Mouse (Mus musculus): ENCODE measurements at regions not wholly inside any gene's neighbourhood (a gene's known extent, or its start where the extent isn't known, plus 50 kb on each side); places are given as distances from the start of the nearest gene placed in this dataset.

DNA sequence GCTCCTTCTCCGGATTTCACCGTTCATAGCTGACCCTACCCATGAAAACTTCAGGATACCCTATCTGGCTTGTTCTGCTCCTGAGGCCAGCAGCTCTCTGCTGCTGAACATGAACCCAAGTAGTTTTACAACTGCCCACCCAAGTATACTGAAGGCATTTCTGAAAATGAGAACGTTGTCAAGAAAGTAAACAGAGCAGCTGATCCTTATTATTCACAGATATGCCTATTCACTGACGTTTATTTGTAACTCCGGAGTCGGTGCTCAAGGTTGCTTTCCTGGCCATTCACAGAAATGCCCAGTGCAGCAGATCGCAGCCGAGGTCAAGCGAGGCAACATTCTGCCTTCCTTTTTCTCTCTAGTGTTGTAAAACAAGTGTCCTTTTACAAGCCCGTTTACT is 128.4 kb upstream of the N6amt1 start:
- TF ChIP-seq RCOR1 (conservative IDR thresholded peaks at IDR 0.05; ENCODE audit: low read depth, low read length), result no peak
- no peak for TF ChIP-seq ZMIZ1 (IDR thresholded peaks at IDR 0.05; ENCODE audit: low read depth, low read length)
- TF ChIP-seq CTCF (conservative IDR thresholded peaks at IDR 0.05 in 1 of 2, IDR thresholded peaks at IDR 0.05 in 1 of 2; ENCODE audit: low read depth in 2 of 2, low read length in 2 of 2), result no peak
- no peak for TF ChIP-seq MAZ (IDR thresholded peaks at IDR 0.05; ENCODE audit: low read depth, low read length)
- TF ChIP-seq MAFK (IDR thresholded peaks at IDR 0.05; ENCODE audit: insufficient replicate concordance, low read length), result no peak
- TF ChIP-seq MXI1 (IDR thresholded peaks at IDR 0.05; ENCODE audit: low read depth, low read length), result no peak
- no peak for TF ChIP-seq JUND (conservative IDR thresholded peaks at IDR 0.05; ENCODE audit: low read depth, low read length)
- no peak for TF ChIP-seq EP300 (IDR thresholded peaks at IDR 0.05; ENCODE audit: low read length)
- TF ChIP-seq USF1 (IDR thresholded peaks at IDR 0.05; ENCODE audit: low read depth, low read length), result no peak
- no peak for TF ChIP-seq HCFC1 (IDR thresholded peaks at IDR 0.05; ENCODE audit: low read depth, low read length)
- TF ChIP-seq ELF1 (IDR thresholded peaks at IDR 0.05; ENCODE audit: low read depth, low read length), result no peak
- no peak for TF ChIP-seq POLR2A (IDR thresholded peaks at IDR 0.05; ENCODE audit: low read depth, low read length)
- TF ChIP-seq NRF1 (IDR thresholded peaks at IDR 0.05; ENCODE audit: low read depth, low read length), result no peak
- no peak for TF ChIP-seq ZKSCAN1 (IDR thresholded peaks at IDR 0.05; ENCODE audit: borderline replicate concordance, low read depth, low read length)
- no peak for TF ChIP-seq CHD2 (IDR thresholded peaks at IDR 0.05; ENCODE audit: low read length)
- no peak for TF ChIP-seq CHD1 (IDR thresholded peaks at IDR 0.05; ENCODE audit: low read depth, low read length)
- TF ChIP-seq UBTF (IDR thresholded peaks at IDR 0.05; ENCODE audit: low read depth, low read length), result no peak
- TF ChIP-seq SIN3A (IDR thresholded peaks at IDR 0.05; ENCODE audit: low read length), result no peak
- TF ChIP-seq TBP (conservative IDR thresholded peaks at IDR 0.05; ENCODE audit: low read depth, low read length), result no peak
- Histone ChIP-seq H3K27me3 (replicated peaks) (no peaks in the 10 kb centered on the region), H3K27ac (ENCODE audit: insufficient read depth, low read depth) (no peak overlapping the region), H3K9ac (ENCODE audit: insufficient read depth, low read depth) (no peak overlapping the region), H3K4me1 (ENCODE audit: control insufficient read depth in 1 of 2, insufficient read depth in 2 of 2) (no peaks in the 10 kb centered on the region), H3K79me2 (replicated peaks; ENCODE audit: control insufficient read depth, extremely low read depth, insufficient read depth, poor library complexity, severe bottlenecking) (no peaks in the 10 kb centered on the region), H3K4me3 (replicated peaks in 1 of 3; ENCODE audit: low read depth in 2 of 3, low read length in 2 of 3, poor library complexity in 1 of 3) (no peak overlapping the region), H3K4me2 (ENCODE audit: insufficient read depth, low read depth, poor library complexity, severe bottlenecking) (no peak overlapping the region), H3K36me3 (replicated peaks in 1 of 2; ENCODE audit: control insufficient read depth in 1 of 2, insufficient read depth in 1 of 2, low read length in 1 of 2) (no peaks in the 10 kb centered on the region), H3K9me3 (replicated peaks; ENCODE audit: low read length) (no peaks in the 10 kb centered on the region)
- DNase-seq (ENCODE audit: extremely low read depth), result no peak
- dilution Hi-C loops (cut with MboI; ENCODE audit: extremely low pct_ligation_motif_present, extremely low pct_unique_long_range_greater_than_20kb, low sequenced_read_pairs) (no loop called here), in situ Hi-C loops (cut with MboI; ENCODE audit: low pct_ligation_motif_present, low pct_unique_long_range_greater_than_20kb, low sequenced_read_pairs) (loop anchor here (25.0 kb wide), 5 partner anchors 88 to 813 kb away; no protein-coding TSS in a partner anchor)

DNA sequence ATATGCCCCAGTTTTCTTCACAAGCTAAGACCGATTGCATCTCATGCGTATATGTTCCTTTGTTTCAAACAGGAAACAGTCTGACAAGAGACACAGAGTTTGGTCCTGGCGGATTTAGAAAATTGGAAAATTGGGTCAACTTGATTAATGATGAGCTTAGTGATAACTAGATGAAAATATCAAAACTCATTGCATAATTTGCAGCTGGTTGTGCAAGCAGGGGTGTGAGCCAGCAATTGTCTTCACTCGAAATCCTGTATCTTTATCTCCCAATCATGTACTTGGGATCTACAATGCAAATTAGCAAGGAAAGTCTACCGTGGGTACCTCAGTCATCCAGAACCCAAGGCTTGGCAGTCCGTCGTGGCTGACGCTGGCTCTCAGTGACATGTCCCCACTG is 128.9 kb upstream of the N6amt1 start:
- in situ Hi-C loops (cut with MboI; ENCODE audit: low pct_ligation_motif_present, low pct_unique_long_range_greater_than_20kb, low sequenced_read_pairs) (loop anchor here (25.0 kb wide), 5 partner anchors 88 to 813 kb away; no protein-coding TSS in a partner anchor), dilution Hi-C loops (cut with MboI; ENCODE audit: extremely low pct_ligation_motif_present, extremely low pct_unique_long_range_greater_than_20kb, low sequenced_read_pairs) (no loop called here)
- no peaks in the 10 kb centered on the region for H3K27me3 ChIP-seq (replicated peaks)
- H3K4me3 ChIP-seq (replicated peaks in 1 of 3; ENCODE audit: low read depth in 2 of 3, low read length in 2 of 3, poor library complexity in 1 of 3), result no peak overlapping the region
- no peak for DNase-seq (ENCODE audit: extremely low read depth)
- TF ChIP-seq JUN (IDR thresholded peaks at IDR 0.05; ENCODE audit: insufficient read depth, low read depth, low read length), result no peak
- no peak for TF ChIP-seq USF2 (conservative IDR thresholded peaks at IDR 0.05; ENCODE audit: low read depth, low read length)
- TF ChIP-seq ZC3H11A (IDR thresholded peaks at IDR 0.05; ENCODE audit: low read depth, low read length), result no peak
- no peak for TF ChIP-seq PAX5 (IDR thresholded peaks at IDR 0.05; ENCODE audit: low read length)
- no peak for TF ChIP-seq RCOR1 (conservative IDR thresholded peaks at IDR 0.05; ENCODE audit: low read depth, low read length)
- no peak for TF ChIP-seq CTCF (conservative IDR thresholded peaks at IDR 0.05 in 1 of 2, IDR thresholded peaks at IDR 0.05 in 1 of 2; ENCODE audit: low read depth in 2 of 2, low read length in 2 of 2)
- TF ChIP-seq KAT2A (IDR thresholded peaks at IDR 0.05; ENCODE audit: insufficient replicate concordance, low read length), result no peak
- no peak for TF ChIP-seq NELFE (IDR thresholded peaks at IDR 0.05; ENCODE audit: low read depth, low read length)
- no peak for TF ChIP-seq RAD21 (IDR thresholded peaks at IDR 0.05; ENCODE audit: low read depth, low read length)
- no peak for TF ChIP-seq MAX (IDR thresholded peaks at IDR 0.05; ENCODE audit: low read length)
- TF ChIP-seq TCF12 (IDR thresholded peaks at IDR 0.05; ENCODE audit: low read depth, low read length), result no peak
- no peak for TF ChIP-seq TBP (conservative IDR thresholded peaks at IDR 0.05; ENCODE audit: low read depth, low read length)
- TF ChIP-seq EP300 (IDR thresholded peaks at IDR 0.05; ENCODE audit: low read length), result no peak
- TF ChIP-seq MEF2A (IDR thresholded peaks at IDR 0.05; ENCODE audit: borderline replicate concordance, low read depth, low read length), result no peak
- no peak for TF ChIP-seq ELF1 (IDR thresholded peaks at IDR 0.05; ENCODE audit: low read depth, low read length)
- TF ChIP-seq MAZ (IDR thresholded peaks at IDR 0.05; ENCODE audit: low read depth, low read length), result no peak
- no peak for TF ChIP-seq IRF4 (IDR thresholded peaks at IDR 0.05; ENCODE audit: low read depth, low read length)
- no peak for TF ChIP-seq ZNF384 (IDR thresholded peaks at IDR 0.05; ENCODE audit: low read depth, low read length)
- no peak for TF ChIP-seq JUND (conservative IDR thresholded peaks at IDR 0.05; ENCODE audit: low read depth, low read length)
- no peaks in the 10 kb centered on the region for H3K4me1 ChIP-seq (ENCODE audit: control insufficient read depth in 1 of 2, insufficient read depth in 2 of 2)
- H3K79me2 ChIP-seq (replicated peaks; ENCODE audit: control insufficient read depth, extremely low read depth, insufficient read depth, poor library complexity, severe bottlenecking), result no peaks in the 10 kb centered on the region
- no peaks in the 10 kb centered on the region for H3K36me3 ChIP-seq (replicated peaks in 1 of 2; ENCODE audit: control insufficient read depth in 1 of 2, insufficient read depth in 1 of 2, low read length in 1 of 2)
- H3K9ac ChIP-seq (ENCODE audit: insufficient read depth, low read depth), result no peak overlapping the region
- H3K9me3 ChIP-seq (replicated peaks; ENCODE audit: low read length), result no peaks in the 10 kb centered on the region
- H3K27ac ChIP-seq (ENCODE audit: insufficient read depth, low read depth), result no peak overlapping the region
- H3K4me2 ChIP-seq (ENCODE audit: insufficient read depth, low read depth, poor library complexity, severe bottlenecking), result no peak overlapping the region

All from CH12.LX (cell line).